Mouse (Mus musculus): ENCODE results near the gene Atp6v0a2. TPM values are rescaled to one million over a fixed set of nuclear protein-coding genes. Genes with fewer than 3 reads are reported as not detected.

The Atp6v0a2 gene
- polyA plus RNA-seq, 1 experiment from 2014 or later = 45.7 TPM

DNA sequence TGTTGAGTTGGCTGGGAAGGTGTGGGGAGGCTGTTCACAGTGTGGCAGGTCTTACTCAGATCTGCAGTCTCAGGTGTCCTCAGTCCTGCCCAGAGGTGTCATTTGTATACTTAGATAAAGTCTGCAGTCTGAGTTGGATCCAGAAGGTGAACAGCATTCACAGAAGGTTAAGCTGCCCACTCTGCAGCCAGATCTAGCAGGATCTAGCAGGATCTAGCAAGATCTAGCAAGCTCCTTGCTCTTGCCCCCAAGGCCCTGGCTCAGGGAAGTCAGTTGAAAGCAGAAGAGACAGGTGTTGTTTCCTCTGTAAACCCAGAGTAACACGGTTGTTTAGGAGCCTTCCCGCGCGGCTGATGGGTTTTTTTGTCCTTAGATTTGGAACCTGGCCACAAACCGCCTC lies 85.4 kb downstream of the Atp6v0a2 start:
- H3K9ac ChIP-seq = no peak overlapping the region
- 82% methylated on average over 5 of the region's 5 CpGs for WGBS
- no peak overlapping the region for H3K4me2 ChIP-seq
- H3K9me3 ChIP-seq (replicated peaks) = no peaks in the 10 kb centered on the region
- H3K36me3 ChIP-seq = peaks cover 83% of the 10 kb centered on the region
- no peak overlapping the region for H3K27ac ChIP-seq
- no peaks in the 10 kb centered on the region for H3K27me3 ChIP-seq
- H3K4me3 ChIP-seq (replicated peaks) = no peak overlapping the region
- ATAC-seq (replicated peaks; ENCODE audit: low FRiP score) = no peak
- no peaks in the 10 kb centered on the region for H3K4me1 ChIP-seq

DNA sequence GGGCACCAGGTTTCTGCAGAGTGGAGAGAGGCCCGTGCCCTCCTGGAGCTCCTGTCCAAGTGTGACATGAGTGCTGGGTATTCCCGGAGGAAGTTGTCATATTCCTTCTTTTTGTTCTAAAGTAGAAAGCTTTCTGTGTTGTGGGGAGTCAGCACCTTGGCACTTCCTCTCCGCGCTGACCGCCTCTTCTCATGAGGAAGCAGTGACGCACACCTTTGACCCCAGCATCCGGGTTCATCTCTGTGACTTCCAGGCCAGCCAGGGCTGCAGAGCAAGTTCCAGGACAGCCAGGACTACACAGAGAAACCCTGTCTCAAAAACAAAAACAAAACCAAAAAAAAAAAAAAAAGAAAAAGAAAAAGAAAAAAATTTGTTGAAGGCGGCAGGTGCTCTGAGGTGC lies 86.8 kb downstream of the Atp6v0a2 start:
- Histone ChIP-seq H3K36me3 (peaks cover 97% of the 10 kb centered on the region), H3K4me2 (no peak overlapping the region), H3K4me3 (replicated peaks) (no peak overlapping the region), H3K9ac (no peak overlapping the region), H3K9me3 (replicated peaks) (no peaks in the 10 kb centered on the region), H3K27me3 (no peaks in the 10 kb centered on the region), H3K27ac (peak overlapping the region; percentile 3; the same call in 1 of the 2 replicates), H3K4me1 (no peaks in the 10 kb centered on the region)
- WGBS = 87% methylated on average over 8 of the region's 8 CpGs
- no peak for ATAC-seq (replicated peaks; ENCODE audit: low FRiP score)

DNA sequence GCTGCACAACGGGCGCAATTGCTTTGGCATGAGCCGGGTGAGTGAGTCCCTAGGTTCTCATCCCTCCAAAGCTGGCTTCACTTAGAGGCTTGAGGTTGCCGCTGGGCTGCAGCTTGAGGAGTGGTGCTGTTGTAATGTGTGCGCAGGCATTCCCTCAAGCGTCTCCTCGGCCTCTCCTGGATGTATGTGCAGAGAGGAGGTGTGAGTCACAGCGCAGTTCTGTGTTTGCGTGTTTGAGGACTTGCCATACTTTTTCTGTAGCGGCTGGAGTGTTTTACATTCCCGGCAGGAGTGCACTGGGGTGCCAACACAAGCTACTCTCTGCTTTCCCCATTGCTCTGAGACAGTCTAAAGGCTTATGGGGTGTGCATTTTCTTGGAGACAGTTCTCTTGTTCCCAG lies 89.6 kb downstream of the Atp6v0a2 start:
- no peaks in the 10 kb centered on the region for H3K27me3 ChIP-seq
- no peak overlapping the region for H3K4me2 ChIP-seq
- no peak overlapping the region for H3K4me3 ChIP-seq (replicated peaks)
- no peaks in the 10 kb centered on the region for H3K4me1 ChIP-seq
- H3K36me3 ChIP-seq = peaks cover 99% of the 10 kb centered on the region
- no peak overlapping the region for H3K27ac ChIP-seq
- H3K9me3 ChIP-seq (replicated peaks) = no peaks in the 10 kb centered on the region
- H3K9ac ChIP-seq = no peak overlapping the region
- WGBS = 92% methylated on average over 11 of the region's 11 CpGs
- no peak for ATAC-seq (replicated peaks; ENCODE audit: low FRiP score)

DNA sequence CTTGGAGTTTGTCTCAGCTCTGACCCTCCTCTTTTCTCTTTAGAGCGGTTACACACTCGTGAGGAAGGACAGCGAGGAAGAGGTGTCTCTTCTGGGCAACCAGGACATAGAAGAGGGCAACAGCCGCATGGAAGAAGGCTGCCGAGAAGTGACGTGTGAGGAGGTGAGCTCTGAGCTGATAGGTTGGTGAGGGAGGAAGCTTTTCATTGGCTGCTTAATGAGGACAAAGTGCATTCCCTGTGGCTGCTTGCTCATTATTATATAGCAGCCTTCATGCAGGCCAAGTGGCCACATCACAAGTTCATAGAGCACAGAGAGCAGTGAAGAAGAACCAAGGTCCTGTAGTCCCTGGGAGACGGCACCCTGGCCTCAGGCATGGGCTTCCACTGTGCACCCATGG lies 90.0 kb downstream of the Atp6v0a2 start:
- H3K27ac ChIP-seq = no peak overlapping the region
- H3K4me1 ChIP-seq = no peaks in the 10 kb centered on the region
- no peak for ATAC-seq (replicated peaks; ENCODE audit: low FRiP score)
- H3K27me3 ChIP-seq = no peaks in the 10 kb centered on the region
- no peak overlapping the region for H3K4me3 ChIP-seq (replicated peaks)
- no peaks in the 10 kb centered on the region for H3K9me3 ChIP-seq (replicated peaks)
- peaks cover 99% of the 10 kb centered on the region for H3K36me3 ChIP-seq
- H3K4me2 ChIP-seq = no peak overlapping the region
- H3K9ac ChIP-seq = no peak overlapping the region
- WGBS = 92% methylated on average over 7 of the region's 7 CpGs

DNA sequence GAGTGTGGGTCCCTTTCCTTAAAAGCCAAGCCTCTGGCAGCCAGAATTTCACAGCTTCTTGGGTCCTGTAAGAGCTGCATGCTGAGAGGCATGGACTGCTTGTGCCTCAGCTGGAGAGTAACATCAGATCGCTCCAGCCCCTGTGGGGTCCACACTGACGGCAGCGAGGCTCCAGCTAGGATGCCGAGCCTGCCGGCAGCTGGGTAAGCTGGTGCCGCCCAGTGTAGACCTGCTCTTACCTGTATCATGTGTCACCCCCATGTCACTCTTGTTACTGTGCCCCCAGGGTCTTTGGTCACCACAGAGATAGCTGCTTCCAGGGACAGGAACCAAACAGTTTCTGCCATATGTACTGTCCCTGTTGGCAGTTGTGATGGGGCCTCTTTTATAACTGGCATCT lies 94.7 kb downstream of the Atp6v0a2 start:
- Histone ChIP-seq H3K27me3 (0 out of 2 replicates have a peak, but pooled peaks cover 3% of the 10 kb centered on the region), H3K27ac (no peak overlapping the region), H3K4me3 (replicated peaks) (no peak overlapping the region), H3K9ac (no peak overlapping the region), H3K4me1 (peaks cover 5% of the 10 kb centered on the region; the same call in 1 of the 2 replicates), H3K4me2 (no peak overlapping the region), H3K36me3 (peaks cover 62% of the 10 kb centered on the region), H3K9me3 (replicated peaks) (no peaks in the 10 kb centered on the region)
- ATAC-seq (replicated peaks; ENCODE audit: low FRiP score) = no peak
- WGBS = 91% methylated on average over 6 of the region's 6 CpGs

DNA sequence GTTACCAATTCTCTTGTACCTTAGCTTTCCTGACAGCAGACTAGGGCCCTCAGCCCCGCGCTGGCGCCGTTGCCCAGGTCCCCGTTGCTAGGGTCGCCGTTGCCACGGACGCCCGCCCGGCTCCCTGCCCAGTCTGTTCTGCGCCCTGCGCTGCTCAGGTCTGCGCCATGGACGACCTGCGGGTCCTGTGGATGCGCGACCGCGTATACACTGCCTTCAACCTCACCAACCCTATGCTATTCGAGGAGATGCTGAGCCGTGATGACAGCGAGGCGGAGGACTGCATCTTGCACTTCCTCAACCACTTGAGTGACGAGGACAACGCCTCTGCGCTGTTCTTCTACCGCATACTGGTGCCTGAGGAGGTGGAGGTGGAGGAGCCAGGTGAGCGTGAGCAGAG lies 96.6 kb downstream of the Atp6v0a2 start, which contains the start of gene Dnah10:
Dnah10 (plus strand) TSS at position 89 of the 400 bp plus-strand sequence.
- H3K4me3 ChIP-seq (replicated peaks) = no peak within 1 kb of the TSS
- H3K4me2 ChIP-seq = peak within 1 kb of the TSS; percentile 26
- no peak within 1 kb of the TSS for H3K9ac ChIP-seq
- H3K4me1 ChIP-seq = peaks cover 11% of the 10 kb centered on the region; the same call in 1 of the 2 replicates
- peaks cover 3% of the 10 kb centered on the region; the same call in 1 of the 2 replicates for H3K27me3 ChIP-seq
- WGBS = 13% methylated on average over 29 of the region's 29 CpGs
- peak; percentile 74; the same call in 1 of the 2 replicates for ATAC-seq (replicated peaks; ENCODE audit: low FRiP score)
- no peaks in the 10 kb centered on the region for H3K9me3 ChIP-seq (replicated peaks)
- no peak within 1 kb of the TSS for H3K27ac ChIP-seq
- peaks cover 44% of the 10 kb centered on the region for H3K36me3 ChIP-seq

DNA sequence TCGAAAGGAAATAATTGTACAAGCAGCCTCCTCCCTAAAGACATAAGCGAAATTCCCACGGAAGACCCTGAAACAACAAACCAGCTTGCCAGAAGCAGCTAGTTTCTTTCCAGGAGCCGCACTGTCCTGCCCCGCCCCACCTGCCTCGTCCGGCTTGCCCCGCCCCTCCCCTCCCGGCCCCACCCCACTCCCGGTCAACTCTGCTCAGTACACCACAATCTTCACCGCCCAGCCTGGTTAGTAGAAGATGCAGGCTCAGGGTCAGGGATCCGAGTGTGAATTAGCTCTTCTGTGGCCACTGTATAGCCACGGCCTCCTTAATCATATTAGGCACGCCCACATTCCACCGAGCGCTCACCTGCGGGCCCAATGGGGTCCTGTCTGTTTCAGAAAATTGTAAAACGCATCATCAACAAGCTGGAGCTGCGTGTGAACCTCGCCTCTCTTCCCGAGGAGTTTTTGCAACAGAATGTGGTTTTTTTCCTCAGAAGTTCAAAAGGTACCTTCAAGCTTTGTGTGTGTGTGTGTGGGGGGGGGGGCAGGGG lies 101.4 kb downstream of the Atp6v0a2 start:
- Histone ChIP-seq H3K9ac (0 out of 2 replicates have a peak overlapping the region, but pooled peaks have one; percentile 17), H3K27ac (no peak overlapping the region), H3K4me2 (peak overlapping the region; percentile 63), H3K9me3 (replicated peaks) (no peaks in the 10 kb centered on the region), H3K36me3 (no peaks in the 10 kb centered on the region), H3K4me3 (replicated peaks) (peak overlapping the region; percentile 40), H3K4me1 (peaks cover 10% of the 10 kb centered on the region; the same call in 1 of the 2 replicates), H3K27me3 (peaks cover 3% of the 10 kb centered on the region; the same call in 1 of the 2 replicates)
- 8% methylated on average over 21 of the region's 21 CpGs for WGBS
- ATAC-seq (replicated peaks; ENCODE audit: low FRiP score) = peak; percentile 69

DNA sequence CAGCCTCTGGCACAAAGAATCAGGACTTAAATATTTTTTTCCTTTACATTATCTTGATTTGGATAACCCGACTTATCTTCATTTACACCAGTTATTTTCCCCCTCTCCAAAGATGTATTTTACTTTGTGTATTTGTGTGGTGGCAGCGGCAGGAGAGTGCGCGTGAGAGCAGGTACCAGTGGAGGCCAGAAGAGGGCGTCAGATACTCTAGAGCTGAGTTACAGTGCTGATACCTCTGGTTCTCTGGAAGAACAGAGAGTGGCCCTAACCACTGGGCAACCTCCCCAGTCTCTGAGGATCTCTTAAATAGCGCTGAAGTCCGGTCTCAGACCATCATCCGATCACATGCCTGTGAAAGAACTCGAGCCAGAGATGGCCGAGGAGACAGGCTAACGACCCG lies 105.6 kb downstream of the Atp6v0a2 start:
- Histone ChIP-seq H3K27ac (no peak overlapping the region), H3K27me3 (no peaks in the 10 kb centered on the region; the same call in 1 of the 2 replicates), H3K9me3 (replicated peaks) (no peaks in the 10 kb centered on the region), H3K36me3 (no peaks in the 10 kb centered on the region), H3K4me1 (0 out of 2 replicates have a peak, but pooled peaks cover 6% of the 10 kb centered on the region), H3K9ac (no peak overlapping the region), H3K4me2 (no peak overlapping the region), H3K4me3 (replicated peaks) (no peak overlapping the region)
- 84% methylated on average over 12 of the region's 12 CpGs for WGBS
- ATAC-seq (replicated peaks; ENCODE audit: low FRiP score) = no peak

DNA sequence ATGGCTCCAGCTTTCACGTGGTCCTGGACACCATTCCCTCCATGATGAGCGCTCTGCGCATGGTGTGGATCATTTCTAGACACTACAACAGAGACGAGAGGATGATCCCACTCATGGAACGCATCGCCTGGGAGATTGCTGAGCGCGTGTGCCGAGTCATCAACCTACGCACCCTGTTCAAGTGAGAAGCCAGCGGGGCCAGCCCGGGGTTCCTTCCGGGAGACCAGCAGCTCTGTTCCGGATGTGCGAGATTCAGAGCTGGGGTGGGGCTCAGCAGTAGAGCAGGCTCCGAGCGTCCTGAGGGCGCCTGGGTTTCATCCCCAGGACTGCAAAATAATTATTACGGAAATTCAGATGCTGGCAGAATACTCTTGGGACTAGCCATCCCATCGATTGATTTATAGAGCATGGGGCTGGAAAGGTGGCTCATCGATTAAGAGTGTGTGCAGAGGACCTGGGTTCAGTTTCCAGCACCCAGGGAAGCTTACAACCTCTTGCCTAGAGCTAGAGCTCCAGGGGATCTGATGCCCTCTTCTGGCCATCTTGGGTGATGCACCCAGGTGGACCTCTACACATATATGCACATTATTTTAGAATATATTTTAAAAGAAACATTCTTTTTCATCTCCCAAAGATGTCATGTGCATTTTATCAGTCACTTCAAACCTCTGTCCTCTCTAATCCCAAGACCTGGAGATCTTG lies 113.7 kb downstream of the Atp6v0a2 start:
- H3K4me3 ChIP-seq (replicated peaks) = no peak overlapping the region
- WGBS = 96% methylated on average over 21 of the region's 21 CpGs
- H3K4me2 ChIP-seq = no peak overlapping the region
- no peak overlapping the region for H3K27ac ChIP-seq
- no peaks in the 10 kb centered on the region for H3K27me3 ChIP-seq
- H3K9me3 ChIP-seq (replicated peaks) = no peaks in the 10 kb centered on the region
- no peak overlapping the region for H3K9ac ChIP-seq
- no peak for ATAC-seq (replicated peaks; ENCODE audit: low FRiP score)
- H3K36me3 ChIP-seq = no peaks in the 10 kb centered on the region
- no peaks in the 10 kb centered on the region for H3K4me1 ChIP-seq

DNA sequence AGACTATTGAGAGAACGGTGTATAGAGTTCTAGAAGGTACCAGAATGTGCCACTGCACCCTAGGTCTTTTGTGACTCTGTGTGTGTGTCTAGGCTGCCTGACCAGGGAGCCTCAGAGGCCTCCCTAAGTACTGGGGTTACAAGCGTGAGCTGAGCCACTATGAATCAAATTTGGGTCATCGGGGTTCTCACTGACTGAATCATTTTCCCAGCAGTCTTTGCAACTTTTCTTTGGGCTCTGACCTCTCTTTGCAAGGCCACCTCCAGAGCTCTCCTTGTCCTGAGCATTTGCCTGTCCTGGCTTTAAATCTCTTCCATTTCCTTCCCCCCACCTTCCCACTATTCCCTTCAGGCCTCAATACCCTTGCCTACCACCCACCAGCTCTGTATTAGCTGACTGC lies 115.5 kb downstream of the Atp6v0a2 start:
- Histone ChIP-seq H3K27ac (no peak overlapping the region), H3K9me3 (replicated peaks) (no peaks in the 10 kb centered on the region), H3K4me3 (replicated peaks) (no peak overlapping the region), H3K4me2 (no peak overlapping the region), H3K27me3 (no peaks in the 10 kb centered on the region), H3K36me3 (no peaks in the 10 kb centered on the region), H3K9ac (no peak overlapping the region), H3K4me1 (no peaks in the 10 kb centered on the region)
- WGBS = 89% methylated on average over 3 of the region's 3 CpGs
- ATAC-seq (replicated peaks; ENCODE audit: low FRiP score) = no peak

DNA sequence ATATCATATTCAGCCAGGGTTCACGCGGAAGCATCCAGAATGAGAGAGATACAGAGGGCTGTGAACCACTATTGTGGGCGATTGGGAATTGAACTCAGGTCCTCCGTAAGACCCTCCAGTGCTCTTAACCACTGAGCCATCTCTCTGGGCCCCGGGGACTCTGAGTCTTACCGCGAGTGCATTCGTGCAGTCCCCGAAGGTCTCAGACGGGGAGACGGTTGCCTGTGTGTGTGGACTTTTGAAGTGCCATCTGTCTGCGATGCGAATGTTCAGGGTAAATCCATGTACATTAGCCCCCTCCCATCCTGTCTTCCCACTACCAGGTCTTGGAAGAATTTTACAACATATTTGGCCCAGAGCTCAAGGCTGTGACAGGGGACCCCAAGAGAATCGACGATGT lies 117.8 kb downstream of the Atp6v0a2 start:
- H3K9me3 ChIP-seq (replicated peaks) = no peaks in the 10 kb centered on the region
- H3K4me3 ChIP-seq (replicated peaks) = no peak overlapping the region
- H3K27ac ChIP-seq = no peak overlapping the region
- no peak overlapping the region for H3K9ac ChIP-seq
- no peaks in the 10 kb centered on the region for H3K4me1 ChIP-seq
- no peak overlapping the region for H3K4me2 ChIP-seq
- WGBS = 91% methylated on average over 15 of the region's 15 CpGs
- no peaks in the 10 kb centered on the region for H3K36me3 ChIP-seq
- ATAC-seq (replicated peaks; ENCODE audit: low FRiP score) = no peak
- H3K27me3 ChIP-seq = no peaks in the 10 kb centered on the region

DNA sequence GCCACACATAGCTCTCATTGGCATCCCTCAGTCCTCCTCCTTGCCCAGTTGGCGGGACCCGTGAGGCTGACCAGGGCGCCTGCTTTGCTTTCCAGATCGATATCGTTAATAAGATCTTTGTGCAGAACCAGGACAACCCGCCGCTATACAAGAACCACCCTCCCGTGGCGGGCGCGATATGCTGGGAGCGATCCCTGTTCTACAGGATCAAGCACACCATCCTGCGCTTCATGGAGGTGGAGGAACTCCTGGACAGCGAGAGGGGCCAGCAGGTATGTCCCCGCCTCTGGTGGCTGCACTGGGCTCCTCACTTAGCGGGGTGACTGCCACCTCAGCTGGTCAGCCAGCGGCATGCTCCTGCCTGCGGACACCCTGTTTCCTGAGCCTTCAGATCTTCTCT lies 119.9 kb downstream of the Atp6v0a2 start:
- H3K9me3 ChIP-seq (replicated peaks) = no peaks in the 10 kb centered on the region
- WGBS = 85% methylated on average over 18 of the region's 18 CpGs
- no peaks in the 10 kb centered on the region for H3K36me3 ChIP-seq
- H3K4me1 ChIP-seq = no peaks in the 10 kb centered on the region
- no peak overlapping the region for H3K4me3 ChIP-seq (replicated peaks)
- ATAC-seq (replicated peaks; ENCODE audit: low FRiP score) = no peak
- H3K9ac ChIP-seq = no peak overlapping the region
- no peaks in the 10 kb centered on the region for H3K27me3 ChIP-seq
- no peak overlapping the region for H3K4me2 ChIP-seq
- no peak overlapping the region for H3K27ac ChIP-seq
